Mouse (Mus musculus) testis, postnatal 10 days (tissue): ENCODE measurements around the gene Megf11.
"Not testable (repeated sequence)": the region's sequence is repeated elsewhere in the genome, so short reads cannot be mapped to it uniquely, and the experiment has no call there.

Source experiments
- DNase-seq: peaks from one replicate; pipeline ENCODE4 v3.0.0; 2021; ENCODE audit warnings: low spot score

The Megf11 gene

GRCm38 (mm10) chr9:64700451-64701311 lies 315.3 kb downstream of the Megf11 start:
- DNase-seq = no peak

GRCm38 (mm10) chr9:64701651-64702050 lies 316.2 kb downstream of the Megf11 start:
- DNase-seq = no peak

- no peak for DNase-seq
These were observed 317.0 kb downstream of the Megf11 start for GRCm38 (mm10) chr9:64702391-64702790.

- no peak for DNase-seq
These were observed 317.5 kb downstream of the Megf11 start for GRCm38 (mm10) chr9:64702937-64703336.

DNA sequence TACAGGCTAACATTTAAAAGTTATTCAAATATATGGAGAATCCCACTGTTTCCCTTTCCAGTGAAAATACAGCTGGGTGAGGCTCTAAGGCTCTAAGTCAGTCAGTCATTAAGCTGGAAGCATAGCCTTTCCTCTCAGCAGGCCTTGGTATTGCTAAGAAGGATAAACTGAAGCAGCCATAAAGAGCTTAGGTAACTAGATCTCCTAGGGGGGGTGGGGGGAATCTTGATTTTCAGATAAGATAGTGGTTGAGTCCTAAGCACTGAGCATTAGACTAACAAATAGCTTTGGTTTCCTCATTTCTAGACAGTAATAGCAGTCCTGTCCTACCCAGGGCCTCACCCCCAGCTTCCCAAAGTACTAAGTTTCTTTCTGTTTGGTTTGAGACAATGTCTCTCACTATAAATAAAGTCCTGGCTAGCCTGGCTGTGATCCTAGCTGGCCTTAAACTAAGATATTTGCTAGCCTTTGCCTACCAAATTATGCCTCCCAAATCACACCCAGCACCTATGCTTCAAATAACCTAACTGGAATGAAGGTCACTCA lies 318.1 kb downstream of the Megf11 start:
- no peak for DNase-seq

DNA sequence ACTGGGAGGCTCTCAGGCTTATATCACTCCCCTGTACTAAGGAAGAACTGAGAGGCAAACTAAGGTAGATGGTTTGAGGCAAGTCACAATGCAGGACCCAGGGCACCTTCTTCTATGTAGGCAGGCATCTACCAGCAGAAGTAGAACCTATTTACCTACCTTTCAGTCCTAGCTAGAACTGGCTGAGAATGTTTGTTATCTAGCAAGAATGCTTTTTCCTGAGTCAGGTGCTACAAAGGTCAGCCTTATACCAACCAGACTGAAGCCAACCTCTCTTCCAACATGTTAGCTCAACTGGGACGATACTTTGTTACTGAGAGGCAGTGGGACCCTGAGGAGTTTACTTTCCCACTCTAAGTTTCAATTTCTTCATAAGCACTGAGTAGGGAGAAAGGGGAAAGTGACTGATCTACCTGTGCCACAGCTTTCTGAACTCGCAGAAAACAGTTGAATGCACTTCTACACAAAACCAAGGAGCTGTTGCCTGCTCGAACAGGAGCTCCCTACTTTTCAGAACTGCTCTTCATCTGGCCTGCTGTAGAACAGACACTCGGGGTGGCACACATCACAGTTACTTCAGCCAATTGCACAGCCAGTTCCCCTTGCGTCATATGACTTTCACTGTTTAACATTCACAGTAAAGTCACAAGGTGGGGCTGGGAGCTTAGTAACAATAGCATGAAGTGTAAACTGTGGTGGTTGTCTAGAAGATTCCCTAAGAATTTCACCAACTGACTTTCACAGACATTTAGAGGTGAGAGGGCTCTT lies 318.8 kb downstream of the Megf11 start:
- no peak for DNase-seq

DNA sequence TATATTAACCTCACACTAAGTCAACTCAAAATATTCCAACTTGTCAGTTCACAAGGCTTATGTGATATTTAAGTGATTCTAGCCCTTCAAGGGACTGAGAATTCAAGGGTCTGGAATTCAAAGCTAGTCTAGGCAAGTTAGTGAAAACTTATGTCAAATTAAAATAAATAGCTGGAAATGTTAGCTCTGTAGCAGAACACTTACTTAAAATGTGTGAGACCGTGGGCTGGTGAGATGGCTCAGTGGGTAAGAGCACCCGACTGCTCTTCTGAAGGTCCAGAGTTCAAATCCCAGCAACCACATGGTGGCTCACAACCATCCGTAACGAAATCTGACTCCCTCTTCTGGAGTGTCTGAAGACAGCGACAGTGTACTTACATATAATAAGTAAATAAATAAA lies 324.9 kb downstream of the Megf11 start:
- not testable (repeated sequence) for DNase-seq

DNA sequence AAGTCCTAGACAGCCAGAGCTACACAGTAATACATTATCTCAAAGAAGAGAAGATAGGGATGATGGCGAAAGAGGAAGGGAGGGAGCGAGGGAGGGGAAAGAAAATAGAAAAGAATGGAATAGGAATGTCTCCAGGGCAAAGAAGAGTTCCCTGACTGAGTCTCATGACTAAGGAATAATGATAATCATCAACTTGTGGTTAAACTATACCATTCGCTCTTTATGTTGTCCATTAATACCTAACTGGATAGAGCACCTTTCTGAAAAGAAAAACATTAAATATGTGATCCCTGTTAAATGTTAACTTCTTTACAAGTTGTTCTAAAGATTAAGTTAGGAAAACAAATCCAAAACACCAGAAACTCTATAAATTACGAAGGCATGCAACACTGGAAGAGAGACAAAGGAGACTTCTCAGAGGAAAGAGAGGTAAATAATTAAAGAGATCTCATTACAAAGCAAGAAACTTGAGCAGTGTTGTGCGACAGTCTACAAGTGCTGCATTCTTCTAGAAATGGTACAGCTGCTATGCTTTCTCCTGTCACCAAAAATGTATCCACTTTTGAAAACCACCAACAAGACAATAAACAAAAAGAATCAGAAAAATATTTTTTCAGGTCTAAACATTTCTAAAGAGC lies 334.2 kb downstream of the Megf11 start:
- DNase-seq = no peak

GRCm38 (mm10) chr9:64726454-64726853 lies 341.0 kb downstream of the Megf11 start:
- DNase-seq = no peak

DNA sequence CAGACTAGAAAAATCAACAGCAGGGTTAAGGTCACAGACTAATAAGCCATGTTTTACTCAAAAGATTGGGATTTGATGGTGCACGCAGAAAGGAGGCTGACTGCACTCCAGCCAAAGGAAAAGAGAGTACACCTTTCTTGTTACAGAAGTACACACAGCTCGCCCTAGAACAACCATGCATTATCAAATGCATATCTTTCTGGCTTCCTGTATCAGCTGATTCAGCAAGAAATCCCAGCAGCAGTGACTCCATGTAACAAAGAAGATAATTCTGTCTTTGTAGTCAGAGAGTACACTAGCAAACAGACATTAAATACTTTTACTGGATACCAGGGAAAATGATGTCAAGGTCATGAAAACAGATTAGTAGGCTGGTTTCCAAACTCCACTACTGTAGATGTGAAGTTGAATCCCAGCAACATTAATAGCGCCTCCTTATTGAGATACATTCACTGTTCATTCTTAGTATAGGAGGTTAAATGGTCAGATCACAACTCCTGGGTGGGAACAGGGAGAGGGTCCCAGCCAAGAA lies 345.7 kb downstream of the Megf11 start:
- peak; percentile 24 for DNase-seq

GRCm38 (mm10) chr9:64734166-64734565 lies 348.7 kb downstream of the Megf11 start:
- DNase-seq = peak; percentile 32

DNA sequence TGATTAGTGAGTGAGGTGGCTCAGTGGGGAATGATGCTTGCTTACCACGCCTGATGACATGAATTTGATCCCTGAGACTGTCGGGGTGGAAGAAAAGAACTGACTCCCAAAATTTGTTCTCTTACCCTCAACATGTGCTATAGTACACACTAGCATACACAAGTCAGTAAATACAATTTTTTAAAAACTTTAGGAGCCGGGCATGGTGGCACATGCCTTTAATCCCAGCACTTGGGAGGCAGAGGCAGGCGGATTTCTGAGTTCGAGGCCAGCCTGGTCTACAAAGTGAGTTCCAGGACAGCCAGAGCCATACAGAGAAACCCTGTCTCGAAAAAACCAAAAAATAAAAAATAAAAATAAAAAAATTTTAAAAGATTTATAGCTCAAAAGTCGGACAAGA lies 349.6 kb downstream of the Megf11 start:
- DNase-seq = peak; percentile 3

DNA sequence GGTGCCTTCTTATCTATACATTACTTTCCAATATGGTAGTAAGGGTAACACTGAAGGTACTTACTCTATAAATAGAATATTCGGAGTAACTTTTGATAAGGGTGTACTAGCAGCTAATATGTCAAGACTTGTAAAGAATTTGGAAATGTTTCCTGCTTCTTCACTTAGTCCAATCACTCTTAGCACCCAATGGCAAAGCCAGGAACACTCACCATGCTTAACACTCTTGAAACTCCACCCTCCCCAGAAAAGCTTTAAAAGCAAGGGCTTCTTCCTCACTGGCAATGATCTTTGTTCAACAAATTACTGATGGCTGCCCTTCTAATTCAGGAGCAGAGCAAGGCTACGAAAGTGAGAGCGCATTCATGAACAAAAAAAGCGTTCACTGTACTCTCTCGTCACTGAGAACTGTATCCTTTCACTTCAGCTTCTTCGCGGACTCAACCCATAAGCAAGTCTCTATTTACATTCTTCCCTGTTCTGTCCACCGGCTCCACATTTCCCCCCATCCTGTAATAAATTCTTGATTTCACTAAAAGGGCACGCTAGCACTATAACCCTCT lies 350.7 kb downstream of the Megf11 start:
- no peak for DNase-seq

DNA sequence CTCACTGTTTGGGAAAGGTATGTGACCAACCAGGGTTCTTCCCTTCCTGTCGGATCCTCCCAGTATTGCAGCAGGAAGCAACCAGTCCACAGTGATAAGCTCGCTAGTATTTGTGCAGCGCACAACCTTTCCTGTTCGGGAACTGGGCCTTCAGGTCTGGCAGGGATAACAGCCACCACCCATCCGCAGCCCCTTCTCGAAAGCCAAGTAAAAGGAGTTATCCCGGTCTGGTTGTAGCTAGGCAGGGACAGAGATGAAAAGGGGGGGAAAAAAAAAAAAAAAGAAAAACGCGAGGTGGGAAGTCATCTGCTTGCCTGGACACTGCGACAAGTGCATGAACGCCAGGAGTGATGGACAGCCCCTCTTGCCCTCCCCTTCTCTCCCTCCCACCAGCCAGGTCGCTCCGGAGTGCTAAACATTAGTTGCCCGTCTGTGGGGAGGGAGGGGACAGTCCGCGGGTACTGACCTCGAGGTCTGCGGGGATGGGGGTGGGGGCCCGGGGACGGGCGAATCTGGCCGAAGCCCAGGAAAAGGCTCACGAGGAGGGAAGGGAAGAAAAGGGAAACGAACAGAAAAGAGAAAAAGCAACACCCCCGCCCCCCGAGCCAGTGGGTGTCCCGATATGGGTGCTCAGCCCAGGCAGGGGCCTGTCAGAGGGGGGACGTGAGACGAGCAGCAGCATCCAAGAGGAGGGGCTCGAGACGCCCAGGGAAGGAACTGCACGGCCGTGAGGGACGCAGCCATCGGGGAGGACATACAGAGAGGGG lies 351.4 kb downstream of the Megf11 start:
- peak; percentile 73 for DNase-seq

DNA sequence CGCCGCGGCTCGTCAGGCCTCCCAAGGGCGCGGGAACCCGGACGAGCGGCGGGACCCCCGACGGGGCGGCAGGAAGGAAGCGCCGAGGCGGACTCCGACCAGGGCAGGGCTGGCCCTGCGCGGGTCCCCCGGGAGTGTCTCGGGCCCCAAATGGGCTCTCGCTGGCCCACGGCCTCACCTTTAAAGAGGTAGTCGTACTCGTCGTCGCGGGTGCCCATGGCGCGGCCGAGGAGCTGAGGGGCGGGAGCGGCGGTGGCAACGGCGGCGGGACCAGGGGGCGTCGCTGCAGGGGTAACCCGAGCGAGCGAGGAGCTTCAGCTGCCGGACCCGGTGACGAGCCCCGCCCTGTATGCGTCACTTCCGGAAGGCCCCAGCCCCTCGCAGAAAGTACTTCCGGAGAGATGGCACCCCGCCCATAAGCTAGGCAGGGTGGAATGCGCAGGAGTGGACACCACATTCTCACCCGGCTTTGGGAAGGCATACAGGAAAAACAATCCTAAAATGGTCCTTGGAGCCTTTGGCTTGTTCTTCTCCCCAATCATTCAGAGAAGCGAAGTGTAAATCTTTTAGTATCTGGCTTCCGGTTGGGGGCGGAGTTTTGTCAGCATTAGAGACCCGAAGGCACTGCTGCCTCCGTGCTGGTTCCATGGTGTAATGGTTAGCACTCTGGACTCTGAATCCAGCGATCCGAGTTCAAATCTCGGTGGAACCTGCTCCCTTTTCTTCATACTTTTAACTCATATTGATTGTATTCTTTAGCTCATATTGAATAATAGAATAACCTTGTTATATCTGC lies 352.2 kb downstream of the Megf11 start, which contains the start of gene Rab11a:
Gene Rab11a (minus strand): TSS at position 353 of the 796 bp plus-strand sequence.
- peak; percentile 98 for DNase-seq

DNA sequence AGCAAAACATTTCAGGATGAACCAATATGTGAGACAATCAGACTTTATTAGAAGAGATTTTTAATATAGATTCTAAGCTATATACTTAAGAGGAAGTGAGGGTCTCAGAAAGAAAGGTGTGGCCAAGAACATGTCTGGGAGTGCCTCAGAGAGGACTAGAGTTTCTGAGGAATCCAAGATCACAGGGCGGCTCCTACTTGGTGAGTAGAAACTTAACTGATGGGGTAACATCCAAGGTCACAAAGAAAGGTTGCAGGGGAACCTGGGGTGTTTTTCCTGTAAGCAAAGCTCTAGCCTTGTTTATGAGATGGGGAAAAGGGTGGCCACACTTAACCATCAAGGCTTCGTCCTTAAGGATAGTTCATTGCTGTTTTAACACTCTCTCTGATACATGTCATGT lies 353.6 kb downstream of the Megf11 start:
- no peak for DNase-seq

GRCm38 (mm10) chr9:64742453-64742852 lies 357.0 kb downstream of the Megf11 start:
- no peak for DNase-seq

- DNase-seq = no peak
These were observed 362.3 kb downstream of the Megf11 start for GRCm38 (mm10) chr9:64747735-64748134.

GRCm38 (mm10) chr9:64749314-64749713 lies 363.9 kb downstream of the Megf11 start:
- no peak for DNase-seq

DNA sequence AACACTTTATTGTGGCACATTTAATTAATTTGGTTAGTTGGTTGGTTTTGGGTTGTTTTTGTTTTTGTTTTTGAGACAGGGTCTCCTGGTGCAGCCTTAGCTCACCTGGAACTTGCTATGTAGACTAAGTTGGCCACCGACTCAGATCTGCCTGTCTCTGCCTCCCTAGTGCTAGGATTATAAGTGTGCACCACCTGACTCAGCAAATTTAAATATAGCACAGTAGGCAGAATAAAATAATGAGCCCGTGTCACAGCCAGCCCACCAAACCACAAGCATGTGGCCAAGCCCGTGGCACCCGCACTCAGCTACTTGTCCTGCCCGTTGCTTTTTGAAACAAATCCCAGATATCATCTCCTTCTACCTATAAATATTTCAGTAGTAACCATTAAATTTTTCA lies 367.1 kb downstream of the Megf11 start:
- no peak for DNase-seq
